8 mouse cellular contexts compared by ENCODE assay signal in genomic region chr15:80235535-80235934, GRCm38 (mm10). TPM values are rescaled to one million over a fixed set of nuclear protein-coding genes. Genes with fewer than 3 reads are reported as not detected.
A peak's percentile ranks its signal among the peaks of the same experiment; 100 is the strongest.
DNase-seq lines count a peak whose midpoint lies in the region; ATAC-seq and TF ChIP-seq lines count a peak whose summit lies in the region.

AC140267.1 (plus strand) TSS chr15:80235835.

- no peak for ATAC-seq in heart, embryonic 15.5 days (replicated peaks; ENCODE audit: insufficient number of reproducible peaks, insufficient read depth, low FRiP score, low read depth)
- ATAC-seq in liver, embryonic 12.5 days = no peak

- no peak for TF ChIP-seq CTCF in ES-Bruce4 (IDR thresholded peaks at IDR 0.05; ENCODE audit: low read depth, low read length)

- DNase-seq in heart, embryonic 10.5 days (ENCODE audit: low spot score) = no peak
- DNase-seq in heart, postnatal 14 days = no peak
- DNase-seq in yolk sac, embryonic 10.5 days (ENCODE audit: low spot score) = no peak
- DNase-seq in thymus, postnatal 10 days (ENCODE audit: low spot score in 2 of 2) = no peak
- DNase-seq in lung, postnatal 14 days = no peak

- peak within 1 kb of the TSS; percentile 96 for H3K4me3 ChIP-seq in heart, embryonic 10.5 days
- peak within 1 kb of the TSS; percentile 97 for H3K4me3 ChIP-seq in ES-Bruce4 (ENCODE audit: low read depth, low read length)
- peak within 1 kb of the TSS; percentile 82 for H3K4me3 ChIP-seq in heart, embryonic 15.5 days
- H3K4me3 ChIP-seq in liver, embryonic 12.5 days = peak within 1 kb of the TSS; percentile 97

- H3K4me2 ChIP-seq in heart, embryonic 15.5 days = peak within 1 kb of the TSS; percentile 81
- H3K4me2 ChIP-seq in liver, embryonic 12.5 days = peak within 1 kb of the TSS; percentile 96

- no peak for TF ChIP-seq POLR2A in ES-Bruce4 (IDR thresholded peaks at IDR 0.05; ENCODE audit: insufficient read depth, low read length)

- H3K27me3 ChIP-seq in heart, embryonic 10.5 days (ENCODE audit: insufficient read depth, poor library complexity, severe bottlenecking) = no peaks in the 10 kb centered on the region
- no peaks in the 10 kb centered on the region for H3K27me3 ChIP-seq in ES-Bruce4 (ENCODE audit: control insufficient read depth, insufficient read depth, low read length, poor library complexity, severe bottlenecking)
- H3K27me3 ChIP-seq in heart, embryonic 15.5 days = no peaks in the 10 kb centered on the region
- no peaks in the 10 kb centered on the region for H3K27me3 ChIP-seq in liver, embryonic 12.5 days (replicated peaks)

- 89% methylated on average over 9 of the region's 9 CpGs for WGBS in heart, embryonic 10.5 days
- WGBS in heart, embryonic 15.5 days = 80% methylated on average over 9 of the region's 9 CpGs
- 88% methylated on average over 9 of the region's 9 CpGs for WGBS in liver, embryonic 12.5 days (ENCODE audit: insufficient replicate concordance)

- H3K27ac ChIP-seq in heart, embryonic 10.5 days = peak within 1 kb of the TSS; percentile 98
- H3K27ac ChIP-seq in ES-Bruce4 (ENCODE audit: insufficient read depth, low read length) = no peak within 1 kb of the TSS
- H3K27ac ChIP-seq in heart, embryonic 15.5 days = peak within 1 kb of the TSS; percentile 83; the same call in 1 of the 2 replicates
- peak within 1 kb of the TSS; percentile 86 for H3K27ac ChIP-seq in liver, embryonic 12.5 days

- peaks cover 22% of the 10 kb centered on the region for H3K4me1 ChIP-seq in heart, embryonic 10.5 days
- peaks cover 2% of the 10 kb centered on the region for H3K4me1 ChIP-seq in ES-Bruce4 (ENCODE audit: control insufficient read depth, insufficient read depth, low read length)
- peaks cover 19% of the 10 kb centered on the region for H3K4me1 ChIP-seq in heart, embryonic 15.5 days (replicated peaks)
- H3K4me1 ChIP-seq in liver, embryonic 12.5 days = peaks cover 47% of the 10 kb centered on the region

- H3K36me3 ChIP-seq in heart, embryonic 10.5 days = peaks cover 45% of the 10 kb centered on the region
- H3K36me3 ChIP-seq in ES-Bruce4 (ENCODE audit: control insufficient read depth, insufficient read depth, low read length, poor library complexity, severe bottlenecking) = peaks cover 45% of the 10 kb centered on the region
- H3K36me3 ChIP-seq in heart, embryonic 15.5 days = peaks cover 39% of the 10 kb centered on the region
- H3K36me3 ChIP-seq in liver, embryonic 12.5 days = peaks cover 48% of the 10 kb centered on the region

- H3K9me3 ChIP-seq in heart, embryonic 10.5 days = no peaks in the 10 kb centered on the region
- no peaks in the 10 kb centered on the region for H3K9me3 ChIP-seq in ES-Bruce4 (replicated peaks; ENCODE audit: control insufficient read depth, insufficient read depth, low read length, poor library complexity, severe bottlenecking)
- no peaks in the 10 kb centered on the region for H3K9me3 ChIP-seq in heart, embryonic 15.5 days (replicated peaks)
- no peaks in the 10 kb centered on the region for H3K9me3 ChIP-seq in liver, embryonic 12.5 days (replicated peaks)

- intact Hi-C loops in heart, postnatal 14 days (cut with DNase I) = loop anchor here (2.0 kb wide), 1 partner anchor 19 kb away; the partner anchor contains the start of gene Atf4

- TF ChIP-seq EP300 in ES-Bruce4 (IDR thresholded peaks at IDR 0.05; ENCODE audit: insufficient read depth, low read depth, low read length) = no peak

- H3K9ac ChIP-seq in ES-Bruce4 (ENCODE audit: low read depth, poor library complexity, severe bottlenecking) = peak within 1 kb of the TSS; percentile 84
- peak within 1 kb of the TSS; percentile 88 for H3K9ac ChIP-seq in heart, embryonic 15.5 days
- H3K9ac ChIP-seq in liver, embryonic 12.5 days = peak within 1 kb of the TSS; percentile 93

RNA-seq across cellular contexts. Expression of gene AC140267.1, which starts in this region (rescaled TPM):
- polyA plus RNA-seq in heart, embryonic 10.5 days (2016; fragmentation: Nextera tagmentation; extraction: Ambion mirVana) = 3.5 TPM in 1 of 2 replicates, not detected in the other
- total RNA-seq in heart, postnatal 14 days (2021) = 10 to 100 TPM in 1 of 2 experiments, 1 to 10 TPM in 1; 3.4 to 24.9 TPM
- polyA plus RNA-seq in ES-Bruce4 (2011; ENCODE audit: insufficient read depth, insufficient read length, low read depth, missing spikeins) = not detected in 2 replicates
- polyA plus RNA-seq in heart, embryonic 15.5 days (2015; fragmentation: Nextera tagmentation; extraction: Ambion mirVana) = not detected in 2 replicates
- polyA plus RNA-seq in liver, embryonic 12.5 days (2016; fragmentation: Nextera tagmentation; extraction: Ambion mirVana) = not detected in 2 replicates
